Mouse (Mus musculus): Measurements from ENCODE around the gene Nbr1.

Nbr1 gene

GRCm38 (mm10) chr11:101551751-101552475 lies at the start of gene Nbr1, which contains the start of gene Brca1:
Gene Nbr1, plus strand, starts transcription at chr11:101552149.
Gene Brca1, minus strand, starts transcription at chr11:101551955.
- peak; percentile 22; the same call in 1 of the 2 replicates for TF ChIP-seq GATA4 (IDR thresholded peaks at IDR 0.05; ENCODE audit: insufficient replicate concordance, low read length)

- TF ChIP-seq GATA4 (IDR thresholded peaks at IDR 0.05; ENCODE audit: insufficient replicate concordance, low read length): no peak
Measured at GRCm38 (mm10) chr11:101506269-101506780, 45.6 kb upstream of the Nbr1 start.

GRCm38 (mm10) chr11:101507090-101507489 lies 44.9 kb upstream of the Nbr1 start:
- TF ChIP-seq GATA4 (IDR thresholded peaks at IDR 0.05; ENCODE audit: insufficient replicate concordance, low read length): no peak

- TF ChIP-seq GATA4 (IDR thresholded peaks at IDR 0.05; ENCODE audit: insufficient replicate concordance, low read length): no peak
Measured at GRCm38 (mm10) chr11:101518937-101519336, 33.0 kb upstream of the Nbr1 start.

- peak; percentile 96 for TF ChIP-seq GATA4 (IDR thresholded peaks at IDR 0.05; ENCODE audit: insufficient replicate concordance, low read length)
Measured at GRCm38 (mm10) chr11:101519364-101519763, 32.6 kb upstream of the Nbr1 start.

GRCm38 (mm10) chr11:101524446-101524845 lies 27.5 kb upstream of the Nbr1 start:
- no peak for TF ChIP-seq GATA4 (IDR thresholded peaks at IDR 0.05; ENCODE audit: insufficient replicate concordance, low read length)

- TF ChIP-seq GATA4 (IDR thresholded peaks at IDR 0.05; ENCODE audit: insufficient replicate concordance, low read length): no peak
Measured at GRCm38 (mm10) chr11:101525056-101525455, 26.9 kb upstream of the Nbr1 start.

- no peak for TF ChIP-seq GATA4 (IDR thresholded peaks at IDR 0.05; ENCODE audit: insufficient replicate concordance, low read length)
Measured at GRCm38 (mm10) chr11:101525936-101526595, 25.9 kb upstream of the Nbr1 start.

GRCm38 (mm10) chr11:101526686-101527085 lies 25.3 kb upstream of the Nbr1 start:
- no peak for TF ChIP-seq GATA4 (IDR thresholded peaks at IDR 0.05; ENCODE audit: insufficient replicate concordance, low read length)

- TF ChIP-seq GATA4 (IDR thresholded peaks at IDR 0.05; ENCODE audit: insufficient replicate concordance, low read length): no peak
Measured at GRCm38 (mm10) chr11:101543533-101543932, 8.4 kb upstream of the Nbr1 start.

- no peak for TF ChIP-seq GATA4 (IDR thresholded peaks at IDR 0.05; ENCODE audit: insufficient replicate concordance, low read length)
Measured at GRCm38 (mm10) chr11:101544132-101544531, 7.8 kb upstream of the Nbr1 start.

GRCm38 (mm10) chr11:101548526-101548925 lies 3.4 kb upstream of the Nbr1 start:
- no peak for TF ChIP-seq GATA4 (IDR thresholded peaks at IDR 0.05; ENCODE audit: insufficient replicate concordance, low read length)

- peak; percentile 17; the same call in 1 of the 2 replicates for TF ChIP-seq GATA4 (IDR thresholded peaks at IDR 0.05; ENCODE audit: insufficient replicate concordance, low read length)
Measured at GRCm38 (mm10) chr11:101552476-101553300, 739 bp downstream of the Nbr1 start.

- TF ChIP-seq GATA4 (IDR thresholded peaks at IDR 0.05; ENCODE audit: insufficient replicate concordance, low read length): no peak
Measured at GRCm38 (mm10) chr11:101553354-101553930, 1.5 kb downstream of the Nbr1 start.

- TF ChIP-seq GATA4 (IDR thresholded peaks at IDR 0.05; ENCODE audit: insufficient replicate concordance, low read length): 0 out of 2 replicates have a peak, but pooled peaks have one; percentile 60
Measured at GRCm38 (mm10) chr11:101556541-101556940, 4.6 kb downstream of the Nbr1 start.

Data from liver, adult (tissue).